Mouse (Mus musculus) G1E-ER4 (cell line): Measurements from ENCODE around the gene Kyat3. TPM values are rescaled to one million over a fixed set of nuclear protein-coding genes. Genes with fewer than 3 reads are reported as not detected.

Experiments used
- GATA1 ChIP-seq: IDR thresholded peaks from one replicate; pipeline ENCODE4 v1.8.0; 2012; ENCODE audit warnings: low read length, inconsistent platforms
- polyA plus RNA-seq: library from polyadenylated mRNA; stranded (reverse); fragments of >175 nt; gene quantifications from 2 replicates; pipeline ENCODE4 v1.2.3, GENCODE M21; 2012

Gene Kyat3
- polyA plus RNA-seq, 1 experiment = not detected

DNA sequence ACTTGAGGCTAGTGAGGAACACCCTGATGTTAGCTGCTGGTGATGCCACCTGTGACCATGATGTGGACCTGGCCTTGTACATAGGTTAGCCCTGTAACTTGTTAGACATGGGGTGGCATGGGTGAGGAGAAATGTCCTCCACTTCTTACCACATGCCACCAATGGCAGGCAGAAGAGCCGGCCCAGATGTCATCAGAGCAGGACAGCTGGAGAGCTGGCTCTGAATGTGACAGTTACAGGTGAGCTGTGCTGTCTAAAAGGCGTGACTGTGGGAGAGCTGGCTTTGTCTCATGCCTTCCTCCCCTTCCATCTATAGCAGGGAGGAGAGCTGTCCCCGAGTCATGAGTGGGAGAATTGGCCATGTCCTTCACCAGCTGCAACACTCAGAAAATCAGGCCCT is 94.7 kb downstream of the Kyat3 start:
- no peak for TF ChIP-seq GATA1

Other genes with a start within 250 kb of the Kyat3 start
- not detected in 2 replicates for gene Gbp5, start 207.1 kb upstream of the Kyat3 start, polyA plus RNA-seq
- not detected in 2 replicates for gene Gbp7, start 170.7 kb upstream of the Kyat3 start, polyA plus RNA-seq
- not detected in 2 replicates for gene Gbp3, start 141.0 kb upstream of the Kyat3 start, polyA plus RNA-seq
- gene Gbp2b, start 106.2 kb upstream of the Kyat3 start, polyA plus RNA-seq = not detected in 2 replicates
- not detected in 2 replicates for gene Gbp2, start 80.4 kb upstream of the Kyat3 start, polyA plus RNA-seq
- gene Gtf2b, start 64.0 kb downstream of the Kyat3 start, polyA plus RNA-seq = 3.6 and 3.7 TPM in 2 replicates
- gene Pkn2, start 181.0 kb downstream of the Kyat3 start, polyA plus RNA-seq = 49.9 and 57.9 TPM in 2 replicates